In genomic region chr8:54486555-54487273, GRCm38 (mm10) we compare ENCODE assay signal across 8 mouse cellular contexts. TPM values are rescaled to one million over a fixed set of nuclear protein-coding genes. Genes with fewer than 3 reads are reported as not detected.
DNase-seq lines count a peak whose midpoint lies in the region; ATAC-seq and TF ChIP-seq lines count a peak whose summit lies in the region.

No protein-coding gene starts in this region.

- H3K9me3 ChIP-seq in embryonic facial prominence, embryonic 11.5 days (replicated peaks; ENCODE audit: control insufficient read depth, low read length) = no peaks in the 10 kb centered on the region
- H3K9me3 ChIP-seq in hindbrain, postnatal 0 days (ENCODE audit: low read length) = no peaks in the 10 kb centered on the region
- no peaks in the 10 kb centered on the region for H3K9me3 ChIP-seq in midbrain, embryonic 12.5 days

- DNase-seq in frontal cortex, postnatal 10 days (ENCODE audit: low spot score in 2 of 2) = no peak
- peak; percentile 12 for DNase-seq in embryonic facial prominence, embryonic 11.5 days (ENCODE audit: low spot score)
- peak; percentile 6 for DNase-seq in hindbrain, postnatal 0 days (ENCODE audit: low spot score)
- DNase-seq in cerebellum, adult 9-10 months = no peak
- no peak for DNase-seq in adrenal gland, postnatal 25 days
- no peak for DNase-seq in Muller cell, postnatal 12 days (ENCODE audit: inconsistent ontology term)

- no peak overlapping the region for H3K9ac ChIP-seq in embryonic facial prominence, embryonic 11.5 days (replicated peaks; ENCODE audit: low read length)
- H3K9ac ChIP-seq in hindbrain, postnatal 0 days (replicated peaks; ENCODE audit: low read length) = no peak overlapping the region
- H3K9ac ChIP-seq in midbrain, embryonic 12.5 days (replicated peaks) = no peak overlapping the region

- 48% methylated on average over 19 of the region's 19 CpGs for WGBS in embryonic facial prominence, embryonic 11.5 days
- 34% methylated on average over 19 of the region's 19 CpGs for WGBS in hindbrain, postnatal 0 days
- 46% methylated on average over 19 of the region's 19 CpGs for WGBS in midbrain, embryonic 12.5 days

- H3K4me3 ChIP-seq in embryonic facial prominence, embryonic 11.5 days (ENCODE audit: low read depth, low read length) = no peak overlapping the region
- H3K4me3 ChIP-seq in hindbrain, postnatal 0 days (ENCODE audit: low read length) = peak overlapping the region; percentile 17; the same call in 1 of the 2 replicates
- H3K4me3 ChIP-seq in midbrain, embryonic 12.5 days = no peak overlapping the region

- no peaks in the 10 kb centered on the region for H3K36me3 ChIP-seq in embryonic facial prominence, embryonic 11.5 days (replicated peaks; ENCODE audit: control insufficient read depth, insufficient read depth, low read depth, low read length)
- no peaks in the 10 kb centered on the region for H3K36me3 ChIP-seq in hindbrain, postnatal 0 days (ENCODE audit: insufficient read depth, low read length)
- H3K36me3 ChIP-seq in midbrain, embryonic 12.5 days = no peaks in the 10 kb centered on the region

- no peaks in the 10 kb centered on the region for H3K27me3 ChIP-seq in embryonic facial prominence, embryonic 11.5 days (ENCODE audit: control insufficient read depth, insufficient read depth, low read length)
- H3K27me3 ChIP-seq in hindbrain, postnatal 0 days (ENCODE audit: insufficient read depth, low read length) = no peaks in the 10 kb centered on the region
- peaks cover 3% of the 10 kb centered on the region; the same call in 1 of the 2 replicates for H3K27me3 ChIP-seq in midbrain, embryonic 12.5 days

- peak; percentile 52 for ATAC-seq in frontal cortex, adult (ENCODE audit: low TSS enrichment)
- ATAC-seq in embryonic facial prominence, embryonic 11.5 days (replicated peaks; ENCODE audit: insufficient number of reproducible peaks, low FRiP score, low TSS enrichment, low read depth) = no peak
- no peak for ATAC-seq in hindbrain, postnatal 0 days
- ATAC-seq in midbrain, embryonic 12.5 days (ENCODE audit: low FRiP score, low read depth) = no peak

- H3K27ac ChIP-seq in embryonic facial prominence, embryonic 11.5 days (replicated peaks; ENCODE audit: low read depth, low read length) = no peak overlapping the region
- H3K27ac ChIP-seq in hindbrain, postnatal 0 days = no peak overlapping the region
- no peak overlapping the region for H3K27ac ChIP-seq in midbrain, embryonic 12.5 days (replicated peaks)

- TF ChIP-seq CTCF in hindbrain, postnatal 0 days (IDR thresholded peaks at IDR 0.05; ENCODE audit: low read depth) = no peak

- H3K4me1 ChIP-seq in embryonic facial prominence, embryonic 11.5 days (ENCODE audit: control insufficient read depth, insufficient read depth, low read length) = no peaks in the 10 kb centered on the region
- H3K4me1 ChIP-seq in hindbrain, postnatal 0 days (ENCODE audit: insufficient read depth, low read length) = no peaks in the 10 kb centered on the region
- no peaks in the 10 kb centered on the region for H3K4me1 ChIP-seq in midbrain, embryonic 12.5 days

- H3K4me2 ChIP-seq in embryonic facial prominence, embryonic 11.5 days (ENCODE audit: low read depth, low read length) = no peak overlapping the region
- peak overlapping the region; percentile 46 for H3K4me2 ChIP-seq in hindbrain, postnatal 0 days (ENCODE audit: low read depth, low read length)
- peak overlapping the region; percentile 22; the same call in 1 of the 2 replicates for H3K4me2 ChIP-seq in midbrain, embryonic 12.5 days (replicated peaks)

RNA-seq across cellular contexts. Expression of gene Asb5, which starts 42.7 kb away (rescaled TPM):
- polyA plus RNA-seq in embryonic facial prominence, embryonic 11.5 days (2014; fragmentation: Nextera tagmentation; extraction: Ambion mirVana) = 6.0 TPM in 2 replicates
- 1.0 and 11.9 TPM in 2 replicates for total RNA-seq in hindbrain, postnatal 0 days (2014; rRNA removed)
- polyA plus RNA-seq in hindbrain, postnatal 0 days (2015; fragmentation: Nextera tagmentation; extraction: Ambion mirVana) = 12.9 and 13.0 TPM in 2 replicates
- 5.8 and 6.6 TPM in 2 replicates for polyA plus RNA-seq in midbrain, embryonic 12.5 days (2016; fragmentation: Nextera tagmentation; extraction: Ambion mirVana)
- total RNA-seq in adrenal gland, postnatal 25 days (2021) = 0.46 TPM in 1 of 2 replicates, not detected in the other

RNA-seq across cellular contexts. Expression of gene Spcs3, which starts 43.1 kb away (rescaled TPM):
- 92.4 and 111 TPM in 2 replicates for polyA plus RNA-seq in embryonic facial prominence, embryonic 11.5 days (2014; fragmentation: Nextera tagmentation; extraction: Ambion mirVana)
- total RNA-seq in hindbrain, postnatal 0 days (2014; rRNA removed) = 28.9 and 29.6 TPM in 2 replicates
- polyA plus RNA-seq in hindbrain, postnatal 0 days (2015; fragmentation: Nextera tagmentation; extraction: Ambion mirVana) = 37.5 and 40.7 TPM in 2 replicates
- polyA plus RNA-seq in midbrain, embryonic 12.5 days (2016; fragmentation: Nextera tagmentation; extraction: Ambion mirVana) = 76.5 and 79.0 TPM in 2 replicates
- 43.3 and 58.2 TPM in 2 replicates for total RNA-seq in adrenal gland, postnatal 25 days (2021)

Comparison
In these comparisons a context has a peak if more than half of its experiments do, and no peak if none do; other contexts are left out.
1. DNase-seq: peak in embryonic facial prominence, embryonic 11.5 days (single experiment) and hindbrain, postnatal 0 days (single experiment); none in frontal cortex, postnatal 10 days (0 of 2), cerebellum, adult 9-10 months (single experiment), adrenal gland, postnatal 25 days (single experiment) and Muller cell, postnatal 12 days (single experiment).